Mouse (Mus musculus) megakaryocyte, adult 5-6 weeks (primary cell): ENCODE results near the gene Tdg. TPM values are rescaled to one million over a fixed set of nuclear protein-coding genes. Genes with fewer than 3 reads are reported as not detected.
A peak's percentile ranks its signal among the peaks of the same experiment; 100 is the strongest.

Experiments used
- ATAC-seq: 2 replicates; pipeline ENCODE4 v1.8.0; 2016; ENCODE audit warnings: mild to moderate bottlenecking, inconsistent platforms; ENCODE audit not compliant: poor library complexity, severe bottlenecking
- total RNA-seq, 2 experiments: library from RNA; stranded (forward) in 1 of 2; stranded (reverse) in 1 of 2; fragments of 153-499, 151-499 nt in 1 of 2; fragments of 221-1000, 200-1000 nt in 1 of 2; gene quantifications; 2 replicates each; pipeline versions ENCODE4 v1.2.3 to v1.2.4; 2015 to 2017

Tdg gene
- total RNA-seq, 2 experiments from 2014 or later: 28.5 to 55.9 TPM

DNA sequence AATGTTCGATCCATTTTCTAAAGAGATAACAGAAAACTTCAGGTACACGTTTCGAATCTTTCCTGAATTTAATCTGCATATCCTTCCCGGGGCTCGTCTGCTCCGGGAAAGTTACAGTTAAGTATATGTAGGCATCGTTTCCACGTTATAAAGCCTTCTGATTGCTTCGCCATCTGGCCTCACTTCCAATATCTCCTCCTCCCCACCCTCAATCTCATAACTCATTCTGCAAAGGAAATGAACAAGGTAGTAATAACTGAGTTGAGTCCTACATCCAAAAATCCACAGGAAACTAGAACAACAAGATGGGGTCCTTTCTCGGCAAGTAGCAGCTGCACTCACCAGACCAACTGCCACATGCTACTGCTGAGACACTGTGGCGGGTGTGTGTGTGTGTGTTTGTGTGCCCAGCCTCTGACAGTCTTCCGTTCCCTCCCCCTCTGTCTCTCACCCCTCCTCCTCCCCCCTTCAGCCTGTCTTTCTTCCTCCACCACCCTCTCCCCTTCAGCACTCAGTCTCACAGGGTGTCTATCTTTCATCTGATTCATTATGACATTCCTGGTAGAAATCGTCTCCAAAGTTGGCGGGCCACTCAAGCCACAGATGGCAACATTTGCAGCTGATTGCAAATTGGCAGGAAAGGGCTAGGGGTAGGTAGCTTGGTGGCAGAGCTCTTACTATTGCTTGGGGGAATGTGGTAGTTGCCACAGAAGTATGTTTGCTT lies 32.8 kb downstream of the Tdg start:
- ATAC-seq: peak; percentile 53

DNA sequence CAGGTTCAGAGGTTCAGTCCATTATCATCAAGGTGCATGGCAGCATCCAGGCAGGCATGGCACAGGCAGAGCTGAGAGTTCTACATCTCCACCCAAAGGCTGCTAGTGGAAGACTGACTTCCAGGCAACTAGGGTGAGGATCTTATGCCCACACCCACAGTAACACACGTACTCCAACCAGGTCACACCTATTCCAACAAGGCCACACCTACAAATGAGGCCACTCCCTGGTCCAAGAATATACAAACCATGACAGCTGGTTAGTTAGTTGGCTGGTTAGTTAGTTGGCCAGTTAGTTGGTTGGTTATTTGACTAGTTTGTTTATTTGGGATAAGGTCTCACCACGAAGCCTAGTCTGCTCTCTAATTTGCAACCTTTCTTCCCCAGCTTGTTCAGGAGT lies 33.7 kb downstream of the Tdg start:
- no peak for ATAC-seq

- ATAC-seq: no peak
Observed at GRCm38 (mm10) chr10:82665951-82666350, 36.3 kb downstream of the Tdg start.

DNA sequence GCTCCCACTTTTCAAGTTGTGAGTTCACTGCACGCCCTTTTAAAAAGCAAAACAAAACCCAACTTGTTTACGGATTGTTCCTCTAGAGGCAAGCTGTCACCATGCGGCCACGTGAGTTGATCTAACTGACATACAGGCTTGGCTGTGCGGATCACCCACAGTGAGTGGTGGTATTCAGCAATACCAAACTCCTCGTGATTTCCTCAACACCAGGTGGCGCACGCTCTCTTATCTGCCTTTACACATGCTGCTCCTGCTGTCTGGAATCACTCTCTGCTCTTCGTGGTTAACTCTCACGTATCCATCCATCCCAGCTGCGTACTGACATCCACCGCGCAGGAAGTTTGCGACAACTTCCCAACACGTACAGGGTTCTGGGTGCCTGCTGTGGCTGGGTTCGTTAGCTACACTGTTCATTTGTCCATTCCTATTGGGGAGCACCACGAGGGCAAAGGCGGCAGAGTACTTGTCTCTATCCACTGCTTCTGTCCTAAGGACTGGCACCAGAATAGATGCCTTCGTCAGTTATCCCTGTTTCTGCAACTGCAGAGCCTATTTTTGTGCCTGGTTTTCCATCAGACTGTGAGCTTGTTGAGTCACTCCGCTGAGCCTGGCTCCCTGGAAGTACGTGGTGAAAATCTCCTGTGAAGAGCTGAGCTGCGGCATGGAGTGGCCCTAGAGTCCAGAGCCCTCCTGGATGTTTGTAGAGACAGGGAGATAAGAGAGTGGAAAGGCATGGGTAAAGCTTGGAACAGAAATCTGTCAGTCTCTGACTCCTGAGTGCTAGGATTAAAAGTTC lies 37.0 kb downstream of the Tdg start:
- peak; percentile 79 for ATAC-seq

- ATAC-seq: peak; percentile 78
Observed at GRCm38 (mm10) chr10:82670205-82670604, 40.6 kb downstream of the Tdg start.

GRCm38 (mm10) chr10:82676949-82677348 lies 47.3 kb downstream of the Tdg start:
- ATAC-seq: no peak

- ATAC-seq: no peak
Observed at GRCm38 (mm10) chr10:82680769-82681168, 51.1 kb downstream of the Tdg start.

GRCm38 (mm10) chr10:82681639-82682038 lies 52.0 kb downstream of the Tdg start:
- ATAC-seq: no peak

DNA sequence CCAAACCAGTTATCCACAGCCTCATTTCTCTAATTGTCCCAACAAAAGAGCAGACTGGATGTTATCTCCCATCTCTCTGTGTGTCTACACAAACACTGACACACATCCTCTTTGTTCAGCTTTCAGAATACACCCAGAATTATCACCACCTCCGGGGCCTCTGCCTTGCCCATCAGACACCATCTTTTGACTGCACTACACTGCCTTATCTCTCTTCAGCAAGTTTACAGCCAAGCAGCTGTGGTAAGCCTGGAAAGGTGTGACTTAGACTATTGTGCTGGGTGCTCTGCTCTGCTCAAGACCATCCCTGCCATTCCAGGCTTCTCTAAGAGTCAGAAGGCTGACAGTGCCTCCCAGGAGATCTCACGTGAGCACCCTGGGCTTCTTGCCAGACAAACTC lies 55.8 kb downstream of the Tdg start:
- ATAC-seq: no peak

GRCm38 (mm10) chr10:82689681-82690211 lies 60.1 kb downstream of the Tdg start:
- 0 out of 2 replicates have a peak, but pooled peaks have one; percentile 36 for ATAC-seq

DNA sequence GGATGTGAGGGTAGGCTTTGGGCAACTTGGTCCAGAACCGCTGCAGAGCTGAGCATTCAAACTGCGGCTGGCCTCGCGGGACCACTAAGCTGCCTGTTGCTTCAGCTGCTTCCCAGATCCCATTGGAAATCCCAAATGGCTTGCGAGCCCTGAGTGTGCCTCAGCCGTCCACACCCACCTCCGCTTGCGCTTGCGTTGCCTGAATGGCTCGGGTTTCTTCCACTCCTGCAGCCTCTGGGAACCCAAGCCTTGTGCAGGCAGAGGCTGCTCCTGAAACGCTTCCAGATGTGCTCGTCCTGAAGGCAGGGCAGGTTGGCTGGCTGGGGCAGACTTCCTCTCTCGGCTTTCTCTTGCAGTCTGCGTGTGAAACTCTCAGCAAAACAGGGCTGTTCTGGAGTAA lies 60.9 kb downstream of the Tdg start, which contains the start of gene Glt8d2:
Glt8d2 (minus strand) TSS at position 157 of the 400 bp plus-strand sequence.
- ATAC-seq: peak; percentile 55

GRCm38 (mm10) chr10:82695956-82696355 lies 66.3 kb downstream of the Tdg start, which contains the start of gene Hcfc2:
Hcfc2 (plus strand) TSS chr10:82696160.
- no peak for ATAC-seq

DNA sequence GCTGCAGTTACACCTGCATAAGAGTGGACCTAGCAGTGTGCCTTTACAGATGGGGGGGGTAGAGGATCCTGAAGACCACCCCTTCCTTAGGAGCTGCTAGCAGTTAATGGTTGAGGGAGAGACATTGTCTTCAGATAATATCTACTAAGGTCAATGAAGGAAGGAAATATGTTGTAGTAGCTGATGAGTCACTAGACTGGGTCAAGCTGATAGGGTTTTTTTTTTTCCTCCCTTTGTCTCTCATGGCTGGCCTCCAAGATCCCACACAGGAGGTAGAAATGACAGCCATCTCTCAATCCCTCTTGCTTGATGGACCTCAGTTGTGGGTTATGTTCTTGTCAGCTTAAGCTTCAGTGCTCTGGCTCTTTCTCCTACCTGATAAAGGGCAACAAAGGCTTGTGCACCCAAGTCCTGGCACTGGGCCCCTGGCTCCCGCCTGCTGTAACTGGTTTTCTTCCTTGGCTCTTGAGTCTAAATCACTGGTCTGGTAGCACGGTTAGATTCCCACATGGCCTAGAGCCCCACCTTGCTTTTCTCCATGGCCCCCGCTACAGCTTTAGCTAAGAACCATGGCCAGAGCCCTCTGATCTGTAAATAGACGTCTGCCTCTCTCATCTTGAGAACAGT lies 66.9 kb downstream of the Tdg start:
- ATAC-seq: no peak

- peak; percentile 78 for ATAC-seq
Observed at GRCm38 (mm10) chr10:82697305-82697898, 67.8 kb downstream of the Tdg start.

GRCm38 (mm10) chr10:82698712-82699261 lies 69.2 kb downstream of the Tdg start:
- peak; percentile 74 for ATAC-seq

DNA sequence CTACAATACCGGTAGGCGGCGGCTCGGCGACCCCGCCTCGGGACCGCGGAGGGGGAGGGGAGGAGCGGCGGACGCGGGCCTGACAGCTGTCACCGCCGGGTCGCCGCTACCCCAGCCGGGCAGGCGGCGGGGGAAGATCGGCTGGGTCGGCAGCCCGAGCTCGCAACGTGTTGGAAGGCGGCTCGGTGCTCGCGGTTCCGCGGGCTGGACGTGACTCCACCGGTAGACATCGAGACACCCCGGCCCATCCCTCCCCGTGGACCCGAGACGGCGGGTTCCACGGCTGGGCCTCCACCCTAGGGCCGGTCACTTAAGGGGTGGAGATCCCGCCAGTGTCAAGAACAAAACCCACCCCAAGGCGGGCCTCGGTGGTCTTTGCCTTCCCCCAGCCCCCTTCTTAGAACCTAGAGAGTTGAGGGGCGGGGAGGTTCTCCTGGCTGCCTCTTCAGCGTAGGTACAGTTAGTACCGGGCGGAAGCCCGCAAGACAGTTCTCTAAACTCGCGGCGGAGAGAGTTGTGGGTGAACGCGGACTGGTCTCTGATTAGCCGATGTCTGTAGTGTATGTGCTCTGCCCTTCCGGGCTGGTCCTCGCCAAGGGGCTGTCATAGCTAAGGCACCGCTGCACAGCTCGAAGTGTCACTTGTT lies 69.8 kb downstream of the Tdg start:
- peak; percentile 38 for ATAC-seq
